Mouse (Mus musculus) kidney, postnatal 0 days (tissue): ENCODE data around the gene Ddx58. TPM values are rescaled to one million over a fixed set of nuclear protein-coding genes. Genes with fewer than 3 reads are reported as not detected.

ENCODE experiments used
- ATAC-seq: fragments of 200-750 bp; cut with Nextera tagmentation; replicated peaks from 2 replicates; pipeline ENCODE4 v1.8.0; 2017; ENCODE audit warnings: low read depth, moderate number of reproducible peaks, moderate TSS enrichment, moderate library complexity; ENCODE audit not compliant: low FRiP score
- DNase-seq: peaks from one replicate; pipeline ENCODE4 v3.0.0-alpha.2; 2016; ENCODE audit warnings: low spot score
- H3K27ac ChIP-seq: fragments of 300-500 bp; sonication (generic); 2 replicates; pipeline ENCODE4 v1.5.1; 2014; ENCODE audit warnings: mild to moderate bottlenecking
- H3K27me3 ChIP-seq: fragments of 300-500 bp; sonication (generic); 2 replicates; pipeline ENCODE4 v1.6.1; 2014; ENCODE audit warnings: low read length, mixed read lengths; ENCODE audit not compliant: insufficient read depth
- H3K36me3 ChIP-seq: fragments of 300-500 bp; sonication (generic); 2 replicates; pipeline ENCODE4 v1.6.1; 2014; ENCODE audit warnings: low read length, mixed read lengths; ENCODE audit not compliant: insufficient read depth
- H3K4me1 ChIP-seq: fragments of 300-500 bp; sonication (generic); replicated peaks from 2 replicates; pipeline ENCODE4 v1.6.1; 2014; ENCODE audit warnings: antibody characterized with exemption, low read length, mixed read lengths; ENCODE audit not compliant: insufficient read depth
- H3K4me2 ChIP-seq: fragments of 300-500 bp; sonication (generic); 2 replicates; pipeline ENCODE4 v1.6.1; 2014; ENCODE audit warnings: mild to moderate bottlenecking, low read length, moderate library complexity, mixed read lengths
- H3K4me3 ChIP-seq: fragments of 300-500 bp; sonication (generic); replicated peaks from 2 replicates; pipeline ENCODE4 v1.5.1; 2014; ENCODE audit warnings: low read depth, low read length
- H3K9ac ChIP-seq: fragments of 300-500 bp; sonication (generic); 2 replicates; pipeline ENCODE4 v1.6.1; 2014; ENCODE audit warnings: low read depth, low read length
- H3K9me3 ChIP-seq: fragments of 300-500 bp; sonication (generic); replicated peaks from 2 replicates; pipeline ENCODE4 v1.6.1; 2016; ENCODE audit warnings: low read length, inconsistent platforms, mixed read lengths
- CTCF ChIP-seq: IDR thresholded peaks from 2 replicates; pipeline ENCODE4 v1.5.1; 2016; ENCODE audit warnings: antibody characterized with exemption, low read depth, mild to moderate bottlenecking, moderate library complexity
- WGBS: fragments of 180-500 bp; shearing (Covaris S2); extraction: QIAGEN DNeasy Blood & Tissue Kit; methylation state at CpG from one replicate; pipeline ENCODE4 v1.1.7; 2014; 5-methylcytosine and 5-hydroxymethylcytosine counted together
- polyA plus RNA-seq: library from polyadenylated mRNA; unstranded; fragments of >200 nt; fragmentation: Nextera tagmentation; extraction: Ambion mirVana; gene quantifications from 2 replicates; pipeline ENCODE4 v1.2.1, GENCODE M21; 2015

Ddx58 gene
- polyA plus RNA-seq, 1 experiment from 2014 or later = 14.0 TPM

DNA sequence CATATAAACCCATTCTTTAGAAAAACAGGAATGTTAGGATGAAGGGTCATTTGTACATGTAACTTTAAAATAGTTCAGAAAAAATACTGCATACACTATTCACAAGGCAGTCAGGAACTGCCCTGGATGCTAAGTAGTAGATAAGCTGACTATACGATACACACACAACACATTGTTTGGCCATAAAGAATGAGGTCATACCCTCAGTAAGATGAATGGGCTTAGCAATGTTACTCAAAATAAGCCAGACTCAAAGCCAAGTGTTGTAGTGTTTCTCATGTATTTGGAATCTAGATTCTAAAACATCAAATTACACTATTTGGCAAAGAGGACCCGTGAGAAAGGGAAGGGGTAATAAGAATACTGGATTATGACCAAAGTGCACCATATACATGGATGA, 14.1 kb upstream of the Ddx58 start:
- Histone ChIP-seq H3K9me3 (no peaks in the 10 kb centered on the region), H3K36me3 (no peaks in the 10 kb centered on the region), H3K4me1 (no peaks in the 10 kb centered on the region), H3K4me3 (no peak overlapping the region), H3K4me2 (no peak overlapping the region), H3K27ac (no peak overlapping the region), H3K9ac (no peak overlapping the region), H3K27me3 (no peaks in the 10 kb centered on the region)
- TF ChIP-seq CTCF = no peak
- no peak for ATAC-seq
- 64% methylated on average over 2 of the region's 2 CpGs for WGBS
- no peak for DNase-seq

- no peaks in the 10 kb centered on the region for H3K9me3 ChIP-seq
- no peaks in the 10 kb centered on the region for H3K36me3 ChIP-seq
- no peak for TF ChIP-seq CTCF
- H3K4me2 ChIP-seq = no peak overlapping the region
- H3K9ac ChIP-seq = no peak overlapping the region
- ATAC-seq (no peak), DNase-seq (no peak)
- no peaks in the 10 kb centered on the region for H3K27me3 ChIP-seq
- no peak overlapping the region for H3K4me3 ChIP-seq
- H3K27ac ChIP-seq = no peak overlapping the region
- WGBS = 90% methylated on average over 5 of the region's 5 CpGs
- H3K4me1 ChIP-seq = no peaks in the 10 kb centered on the region
These were observed 11.4 kb upstream of the Ddx58 start for GRCm38 (mm10) chr4:40250984-40251383.

- ATAC-seq (no peak), DNase-seq (no peak)
- Histone ChIP-seq H3K9me3 (no peaks in the 10 kb centered on the region), H3K27ac (no peak overlapping the region), H3K36me3 (no peaks in the 10 kb centered on the region), H3K4me2 (no peak overlapping the region), H3K27me3 (no peaks in the 10 kb centered on the region), H3K4me3 (no peak overlapping the region), H3K4me1 (no peaks in the 10 kb centered on the region), H3K9ac (no peak overlapping the region)
- no peak for TF ChIP-seq CTCF
- 80% methylated on average over 8 of the region's 8 CpGs for WGBS
These were observed 4.4 kb upstream of the Ddx58 start for GRCm38 (mm10) chr4:40244035-40244434.

GRCm38 (mm10) chr4:40243006-40243405, 3.4 kb upstream of the Ddx58 start:
- no peak for DNase-seq
- H3K4me2 ChIP-seq = no peak overlapping the region
- H3K4me3 ChIP-seq = no peak overlapping the region

GRCm38 (mm10) chr4:40241928-40242327, 2.3 kb upstream of the Ddx58 start:
- Histone ChIP-seq H3K9me3 (no peaks in the 10 kb centered on the region), H3K4me3 (no peak overlapping the region), H3K4me1 (peaks cover 6% of the 10 kb centered on the region; the same call in 1 of the 2 replicates), H3K9ac (no peak overlapping the region), H3K27ac (no peak overlapping the region), H3K4me2 (no peak overlapping the region), H3K27me3 (no peaks in the 10 kb centered on the region), H3K36me3 (no peaks in the 10 kb centered on the region)
- no peak for TF ChIP-seq CTCF
- ATAC-seq (no peak), DNase-seq (no peak)
- 57% methylated on average over 6 of the region's 6 CpGs for WGBS

More at GRCm38 (mm10) chr4:40243006-40243405, 3.4 kb upstream of the Ddx58 start:
- Histone ChIP-seq H3K9ac (no peak overlapping the region), H3K36me3 (no peaks in the 10 kb centered on the region), H3K9me3 (no peaks in the 10 kb centered on the region), H3K27me3 (no peaks in the 10 kb centered on the region), H3K4me1 (peaks cover 6% of the 10 kb centered on the region; the same call in 1 of the 2 replicates), H3K27ac (no peak overlapping the region)
- WGBS = 78% methylated on average over 4 of the region's 4 CpGs
- TF ChIP-seq CTCF = no peak
- ATAC-seq = no peak

GRCm38 (mm10) chr4:40240272-40240744, 680 bp upstream of the Ddx58 start:
- Histone ChIP-seq H3K9ac (peak overlapping the region; percentile 63), H3K4me3 (peak overlapping the region; percentile 74), H3K9me3 (no peaks in the 10 kb centered on the region), H3K4me2 (peak overlapping the region; percentile 77), H3K4me1 (peaks cover 6% of the 10 kb centered on the region; the same call in 1 of the 2 replicates), H3K27ac (peak overlapping the region; percentile 82; the same call in 1 of the 2 replicates), H3K27me3 (no peaks in the 10 kb centered on the region), H3K36me3 (no peaks in the 10 kb centered on the region)
- no peak for DNase-seq
- no peak for TF ChIP-seq CTCF
- ATAC-seq = peak; percentile 41
- WGBS = 37% methylated on average over 5 of the region's 5 CpGs
